Mouse (Mus musculus): ENCODE measurements at regions not wholly inside any gene's neighbourhood (a gene's known extent, or its start where the extent isn't known, plus 50 kb on each side); places are given as distances from the start of the nearest gene placed in this dataset.

GRCm38 (mm10) chr3:100747421-100748308 lies 62.4 kb upstream of the Man1a2 start:
- TF ChIP-seq CTCF (conservative IDR thresholded peaks at IDR 0.05; ENCODE audit: low read length) = no peak
- TF ChIP-seq POU5F1 (IDR thresholded peaks at IDR 0.05; ENCODE audit: borderline replicate concordance, low read length) = no peak
- TF ChIP-seq NANOG (IDR thresholded peaks at IDR 0.05; ENCODE audit: borderline replicate concordance, low read length) = no peak

All from E14TG2a.4 (cell line).